Mouse (Mus musculus) liver, embryonic 14.5 days (tissue): ENCODE measurements around the gene Hmbs.

ENCODE experiments used
- CTCF ChIP-seq: IDR thresholded peaks from 2 replicates; pipeline ENCODE4 v1.5.1; 2016; ENCODE audit warnings: antibody characterized with exemption, low read depth, control low read depth
- EP300 ChIP-seq: IDR thresholded peaks from 2 replicates; pipeline ENCODE4 v1.6.1; 2016; ENCODE audit warnings: antibody characterized with exemption, low read depth

DNA sequence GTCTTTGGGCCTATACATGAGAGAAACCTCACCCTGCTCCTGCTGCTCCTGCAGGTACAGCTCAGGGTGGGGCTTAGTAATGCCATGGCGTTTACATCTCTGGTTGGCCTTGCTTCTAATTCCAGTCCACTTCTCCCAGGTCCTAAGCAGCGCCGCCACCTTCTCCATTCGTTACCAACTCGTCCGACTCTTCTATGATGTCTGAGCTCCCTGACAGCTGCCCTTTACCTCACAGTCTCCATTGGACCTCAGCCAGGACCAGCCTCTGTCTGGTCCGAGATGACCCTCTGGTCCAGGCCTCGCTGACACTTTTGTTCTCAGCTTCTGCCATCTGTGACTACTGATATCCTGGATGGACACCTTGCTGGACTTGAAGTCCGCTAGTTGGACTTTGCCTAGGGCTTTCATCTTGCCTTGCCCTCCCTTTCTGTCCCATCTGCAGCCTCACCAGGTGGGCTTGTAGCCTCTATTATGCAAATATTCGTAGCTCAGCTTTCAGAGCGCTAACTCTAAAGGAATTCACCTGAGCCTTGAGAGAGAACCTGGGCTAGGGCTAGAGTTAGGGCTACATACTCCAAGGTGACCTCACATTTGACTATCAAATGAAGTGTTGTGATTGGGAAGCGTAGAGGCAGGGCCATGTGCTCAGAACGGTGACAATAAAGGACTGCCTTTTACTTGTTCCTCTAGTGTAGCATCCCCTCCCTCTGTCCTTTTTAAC, 10.9 kb downstream of the Hmbs start:
- TF ChIP-seq CTCF (no peak), EP300 (no peak)
